Mouse (Mus musculus) large intestine, adult 2 months (tissue): ENCODE measurements at regions not wholly inside any gene's neighbourhood (a gene's known extent, or its start where the extent isn't known, plus 50 kb on each side); places are given as distances from the start of the nearest gene placed in this dataset.

ENCODE experiments used
- DNase-seq: peaks from one replicate; pipeline ENCODE4 v3.0.0-alpha.2; 2012; ENCODE audit warnings: low read depth, low spot score
- WGBS: fragments of 180-500 bp; shearing (Covaris S2); methylation state at CpG from one replicate; pipeline ENCODE4 v1.1.7; 2018; 5-methylcytosine and 5-hydroxymethylcytosine counted together

GRCm38 (mm10) chr2:114935436-114935835 is 280.7 kb upstream of the Dph6 start:
- no peak for DNase-seq
- 40% methylated on average over 3 of the region's 3 CpGs for WGBS

GRCm38 (mm10) chr2:114938416-114939147 is 283.8 kb upstream of the Dph6 start:
- 59% methylated on average over 7 of the region's 7 CpGs for WGBS
- DNase-seq, result no peak

GRCm38 (mm10) chr2:114966111-114966510 is 311.3 kb upstream of the Dph6 start:
- no peak for DNase-seq
- 69% methylated on average over 3 of the region's 3 CpGs for WGBS

GRCm38 (mm10) chr2:114968651-114969050 is 313.9 kb upstream of the Dph6 start:
- 51% methylated on average over 1 of the region's 1 CpGs for WGBS
- DNase-seq, result no peak

GRCm38 (mm10) chr2:114993419-114993818 is 338.7 kb upstream of the Dph6 start:
- no peak for DNase-seq

- 87% methylated on average over 2 of the region's 2 CpGs for WGBS
- DNase-seq, result no peak
Observed at GRCm38 (mm10) chr2:114993882-114994281, 339.1 kb upstream of the Dph6 start.

GRCm38 (mm10) chr2:114994691-114995347 is 340.1 kb upstream of the Dph6 start:
- DNase-seq, result no peak
- WGBS, result 64% methylated on average over 2 of the region's 2 CpGs

GRCm38 (mm10) chr2:115013916-115014315 is 359.2 kb upstream of the Dph6 start:
- DNase-seq, result no peak
- WGBS, result 94% methylated on average over 1 of the region's 1 CpGs

- DNase-seq, result no peak
- 84% methylated on average over 3 of the region's 3 CpGs for WGBS
Observed at GRCm38 (mm10) chr2:115026777-115027176, 372.0 kb upstream of the Dph6 start.

GRCm38 (mm10) chr2:115031134-115031533 is 376.4 kb upstream of the Dph6 start:
- WGBS, result 52% methylated on average over 2 of the region's 2 CpGs
- no peak for DNase-seq

- no peak for DNase-seq
- 58% methylated on average over 3 of the region's 3 CpGs for WGBS
Observed at GRCm38 (mm10) chr2:115036205-115036604, 381.4 kb upstream of the Dph6 start.

GRCm38 (mm10) chr2:115042299-115042785 is 387.6 kb upstream of the Dph6 start:
- no peak for DNase-seq
- WGBS, result 72% methylated on average over 7 of the region's 7 CpGs

GRCm38 (mm10) chr2:115056327-115057070 is 401.7 kb upstream of the Dph6 start:
- DNase-seq, result no peak
- 75% methylated on average over 4 of the region's 4 CpGs for WGBS

GRCm38 (mm10) chr2:115057200-115057599 is 402.4 kb upstream of the Dph6 start:
- WGBS, result 64% methylated on average over 2 of the region's 2 CpGs
- DNase-seq, result no peak

GRCm38 (mm10) chr2:115067489-115068163 is 412.9 kb upstream of the Dph6 start:
- 45% methylated on average over 8 of the region's 8 CpGs for WGBS

GRCm38 (mm10) chr2:115069704-115070103 is 414.9 kb upstream of the Dph6 start:
- 58% methylated on average over 4 of the region's 4 CpGs for WGBS
- DNase-seq, result no peak

More at GRCm38 (mm10) chr2:115067489-115068163, 412.9 kb upstream of the Dph6 start:
- no peak for DNase-seq

- 75% methylated on average over 6 of the region's 6 CpGs for WGBS
- no peak for DNase-seq
Observed at GRCm38 (mm10) chr2:115070123-115070522, 415.4 kb upstream of the Dph6 start.

- WGBS, result 63% methylated on average over 3 of the region's 3 CpGs
- DNase-seq, result no peak
Observed at GRCm38 (mm10) chr2:115070666-115071065, 415.9 kb upstream of the Dph6 start.

- WGBS, result 69% methylated on average over 11 of the region's 11 CpGs
- DNase-seq, result no peak
Observed at GRCm38 (mm10) chr2:115081563-115082291, 427.0 kb upstream of the Dph6 start.
